Mouse (Mus musculus) forebrain, embryonic 11.5 days (tissue): ENCODE data around the gene Cacna1g. TPM values are rescaled to one million over a fixed set of nuclear protein-coding genes. Genes with fewer than 3 reads are reported as not detected.

Source experiments
- ATAC-seq: fragments of 200-750 bp; cut with Nextera tagmentation; replicated peaks from 2 replicates; pipeline ENCODE4 v1.8.0; 2017; ENCODE audit warnings: moderate TSS enrichment; ENCODE audit not compliant: low FRiP score
- DNase-seq: peaks from one replicate; pipeline ENCODE4 v3.0.0-alpha.2; 2017; ENCODE audit warnings: low spot score
- H3K27ac ChIP-seq: fragments of 300-500 bp; sonication (generic); 2 replicates; pipeline ENCODE4 v1.5.1; 2014; ENCODE audit warnings: low read depth, low read length
- H3K27me3 ChIP-seq: fragments of 300-500 bp; sonication (generic); 2 replicates; pipeline ENCODE4 v1.6.1; 2014; ENCODE audit warnings: mild to moderate bottlenecking, low read length, mixed read lengths; ENCODE audit not compliant: control insufficient read depth, insufficient read depth
- H3K36me3 ChIP-seq: fragments of 300-500 bp; sonication (generic); 2 replicates; pipeline ENCODE4 v1.6.1; 2014; ENCODE audit warnings: mild to moderate bottlenecking, low read length, moderate library complexity, mixed read lengths; ENCODE audit not compliant: control insufficient read depth, insufficient read depth
- H3K4me1 ChIP-seq: fragments of 300-500 bp; sonication (generic); replicated peaks from 2 replicates; pipeline ENCODE4 v1.6.1; 2014; ENCODE audit warnings: low read length, mixed read lengths; ENCODE audit not compliant: control insufficient read depth, insufficient read depth
- H3K4me2 ChIP-seq: fragments of 300-500 bp; sonication (generic); 2 replicates; pipeline ENCODE4 v1.6.1; 2014; ENCODE audit warnings: low read depth, mild to moderate bottlenecking, low read length, moderate library complexity, mixed read lengths; ENCODE audit not compliant: severe bottlenecking
- H3K4me3 ChIP-seq: fragments of 300-500 bp; sonication (generic); 2 replicates; pipeline ENCODE4 v1.5.1; 2014; ENCODE audit warnings: low read depth, low read length
- H3K9ac ChIP-seq: fragments of 300-500 bp; sonication (generic); 2 replicates; pipeline ENCODE4 v1.6.1; 2014; ENCODE audit warnings: low read length
- H3K9me3 ChIP-seq: fragments of 300-500 bp; sonication (generic); 2 replicates; pipeline ENCODE4 v1.6.1; 2016; ENCODE audit warnings: low read length, mixed read lengths; ENCODE audit not compliant: control insufficient read depth
- WGBS: fragments of 180-500 bp; shearing (Covaris S2); extraction: QIAGEN DNeasy Blood & Tissue Kit; methylation state at CpG from one replicate; pipeline ENCODE4 v1.1.7; 2014; 5-methylcytosine and 5-hydroxymethylcytosine counted together
- polyA plus RNA-seq: library from polyadenylated mRNA; unstranded; fragments of >200 nt; fragmentation: Nextera tagmentation; extraction: Ambion mirVana; gene quantifications from 2 replicates; pipeline ENCODE4 v1.2.1, GENCODE M21; 2014

Gene Cacna1g
- polyA plus RNA-seq, 1 experiment from 2014 or later: 17.4 TPM

DNA sequence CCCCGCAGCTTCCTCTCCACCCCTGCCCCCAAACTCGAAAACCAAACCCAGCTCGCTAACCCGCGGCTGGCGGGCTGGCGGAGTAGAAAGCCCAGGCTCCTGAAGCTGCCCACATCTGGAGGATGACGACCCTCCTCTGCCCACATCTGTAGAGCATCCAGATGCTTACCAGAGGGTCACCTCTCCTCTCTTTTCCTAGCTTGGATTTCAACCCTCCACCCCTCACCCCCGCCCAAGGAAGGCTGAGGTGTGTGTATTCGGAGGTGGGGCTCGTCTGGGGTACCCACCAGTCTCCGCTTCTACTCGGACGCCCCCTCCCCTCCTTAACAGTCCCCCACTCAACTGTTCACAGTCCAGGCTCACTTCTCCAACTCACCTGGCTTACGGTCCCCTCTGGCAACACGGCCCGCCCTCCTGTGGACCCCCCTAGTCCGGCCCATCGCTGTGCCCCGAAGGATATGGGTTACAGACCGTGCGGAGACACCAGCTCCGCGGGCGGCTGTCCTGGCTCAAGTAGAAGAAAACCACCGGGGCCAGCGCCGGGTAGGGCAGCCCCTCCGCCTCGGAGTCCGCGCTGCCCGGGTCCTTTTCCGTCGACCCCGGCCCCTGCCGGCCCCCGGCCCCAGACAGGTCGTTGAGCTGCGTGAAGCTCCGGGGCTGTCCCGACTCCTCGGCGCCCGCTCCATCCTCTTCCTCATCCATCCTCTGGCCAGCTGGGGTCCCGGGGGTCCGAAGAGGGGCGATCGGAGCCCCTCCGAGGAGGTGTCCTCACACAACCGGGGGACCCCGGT, 887 bp downstream of the Cacna1g start:
- no peak; the same call in 1 of the 2 replicates for ATAC-seq

DNA sequence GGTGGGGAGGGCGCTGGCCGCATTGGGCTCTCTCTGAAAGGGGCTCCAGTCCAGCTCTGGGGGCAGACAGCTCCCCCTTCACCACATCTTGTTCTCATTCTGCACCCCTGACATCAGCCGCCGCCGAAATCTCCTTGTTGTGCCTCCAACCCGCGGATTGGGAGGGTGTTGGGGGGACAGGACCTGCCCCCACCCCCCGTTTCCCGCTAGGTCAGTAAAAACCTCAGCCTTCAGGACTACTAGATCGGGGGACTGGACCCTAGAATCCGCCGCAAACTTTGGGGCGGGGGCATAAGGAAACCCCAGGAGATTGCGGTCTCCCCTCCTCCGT, 1.4 kb downstream of the Cacna1g start:
- Histone ChIP-seq H3K4me3 (peak overlapping the region; percentile 77), H3K4me1 (peaks cover 29% of the 10 kb centered on the region), H3K27me3 (peaks cover 22% of the 10 kb centered on the region)

More for the DNA sequence above, 887 bp downstream of the Cacna1g start:
- DNase-seq: peak; percentile 76
- Histone ChIP-seq H3K4me3 (peak overlapping the region; percentile 77), H3K4me2 (peak overlapping the region; percentile 100), H3K9ac (peak overlapping the region; percentile 84), H3K4me1 (peaks cover 29% of the 10 kb centered on the region), H3K27me3 (peaks cover 22% of the 10 kb centered on the region), H3K36me3 (no peaks in the 10 kb centered on the region), H3K27ac (peak overlapping the region; percentile 63), H3K9me3 (no peaks in the 10 kb centered on the region)
- WGBS: under 1% methylated on average over 52 of the region's 52 CpGs

DNA sequence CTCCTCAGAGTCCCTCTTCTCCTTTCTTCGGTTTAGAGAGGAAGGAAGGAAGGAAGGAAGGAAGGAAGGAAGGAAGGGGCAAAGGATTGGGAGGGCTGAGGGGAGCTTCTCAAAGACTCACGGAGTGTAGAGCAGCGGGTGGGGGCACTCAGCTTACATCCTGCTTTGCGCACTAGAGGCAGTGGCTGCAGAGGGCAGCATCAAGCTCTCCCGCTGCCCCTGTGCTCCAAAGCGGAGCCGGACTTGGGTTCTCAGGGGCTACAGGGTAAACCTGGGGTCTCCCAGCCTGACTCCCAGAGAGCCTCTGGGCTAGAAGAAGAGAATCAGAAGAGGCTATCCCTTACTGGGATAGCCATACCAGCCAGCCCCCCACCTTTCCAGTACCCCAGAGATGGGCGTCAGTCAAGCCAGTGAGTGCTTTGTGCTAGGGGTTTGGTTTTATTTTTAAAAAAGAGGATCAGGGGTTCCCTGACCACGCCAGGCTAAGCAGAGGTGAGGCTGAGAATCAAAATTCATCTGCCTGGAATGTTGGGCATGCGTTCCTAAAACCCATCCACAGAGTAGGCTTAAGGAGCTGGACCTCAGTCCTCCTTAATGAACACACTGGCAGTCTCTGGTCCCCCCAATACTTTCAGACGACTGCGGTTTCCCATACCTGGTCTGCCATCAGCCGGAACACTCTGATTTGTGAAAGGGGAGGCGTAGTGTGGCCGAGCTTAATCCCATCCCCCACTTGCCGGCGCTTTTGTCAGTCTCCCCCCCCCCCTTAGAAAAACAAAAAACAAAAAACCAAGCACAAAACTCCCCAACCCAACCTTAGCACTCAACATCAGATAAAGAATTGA, 2.0 kb downstream of the Cacna1g start:
- Histone ChIP-seq H3K4me1 (peaks cover 29% of the 10 kb centered on the region), H3K4me3 (peak overlapping the region; percentile 77), H3K9ac (peak overlapping the region; percentile 84), H3K36me3 (no peaks in the 10 kb centered on the region), H3K9me3 (no peaks in the 10 kb centered on the region), H3K27me3 (peaks cover 22% of the 10 kb centered on the region), H3K27ac (no peak overlapping the region), H3K4me2 (peak overlapping the region; percentile 100)
- WGBS: 5% methylated on average over 17 of the region's 17 CpGs
- DNase-seq: no peak
- no peak for ATAC-seq

More for the DNA sequence above, 1.4 kb downstream of the Cacna1g start:
- no peak overlapping the region for H3K27ac ChIP-seq
- DNase-seq (no peak), ATAC-seq (no peak)
- peak overlapping the region; percentile 84 for H3K9ac ChIP-seq
- 0% methylated on average over 15 of the region's 15 CpGs for WGBS
- H3K36me3 ChIP-seq: no peaks in the 10 kb centered on the region
- no peaks in the 10 kb centered on the region for H3K9me3 ChIP-seq
- H3K4me2 ChIP-seq: peak overlapping the region; percentile 100

DNA sequence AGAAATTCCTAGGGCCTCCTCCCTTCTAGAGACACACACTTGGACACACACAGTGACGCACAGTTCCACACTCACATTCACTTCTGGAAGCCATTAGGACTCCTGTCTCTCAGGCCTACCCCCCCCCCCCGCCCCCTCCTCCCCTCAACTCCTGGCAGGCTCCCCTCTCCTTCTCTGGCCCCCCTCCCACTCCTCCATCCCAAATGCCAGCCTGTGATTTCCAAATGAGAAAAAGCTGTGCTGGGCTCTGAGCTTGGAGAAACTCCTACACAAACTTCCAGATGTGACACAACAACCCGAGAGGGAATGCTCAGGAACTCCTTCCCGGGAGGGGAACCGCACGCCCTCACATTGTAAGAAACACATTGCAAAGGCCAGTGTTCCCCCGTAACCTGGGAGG, 3.6 kb downstream of the Cacna1g start:
- ATAC-seq: no peak
- Histone ChIP-seq H3K9me3 (no peaks in the 10 kb centered on the region), H3K4me3 (no peak overlapping the region), H3K27me3 (peaks cover 17% of the 10 kb centered on the region), H3K36me3 (no peaks in the 10 kb centered on the region), H3K27ac (peak overlapping the region; percentile 12; the same call in 1 of the 2 replicates), H3K4me1 (peaks cover 27% of the 10 kb centered on the region), H3K4me2 (no peak overlapping the region), H3K9ac (no peak overlapping the region)
- 26% methylated on average over 7 of the region's 7 CpGs for WGBS
- no peak for DNase-seq

DNA sequence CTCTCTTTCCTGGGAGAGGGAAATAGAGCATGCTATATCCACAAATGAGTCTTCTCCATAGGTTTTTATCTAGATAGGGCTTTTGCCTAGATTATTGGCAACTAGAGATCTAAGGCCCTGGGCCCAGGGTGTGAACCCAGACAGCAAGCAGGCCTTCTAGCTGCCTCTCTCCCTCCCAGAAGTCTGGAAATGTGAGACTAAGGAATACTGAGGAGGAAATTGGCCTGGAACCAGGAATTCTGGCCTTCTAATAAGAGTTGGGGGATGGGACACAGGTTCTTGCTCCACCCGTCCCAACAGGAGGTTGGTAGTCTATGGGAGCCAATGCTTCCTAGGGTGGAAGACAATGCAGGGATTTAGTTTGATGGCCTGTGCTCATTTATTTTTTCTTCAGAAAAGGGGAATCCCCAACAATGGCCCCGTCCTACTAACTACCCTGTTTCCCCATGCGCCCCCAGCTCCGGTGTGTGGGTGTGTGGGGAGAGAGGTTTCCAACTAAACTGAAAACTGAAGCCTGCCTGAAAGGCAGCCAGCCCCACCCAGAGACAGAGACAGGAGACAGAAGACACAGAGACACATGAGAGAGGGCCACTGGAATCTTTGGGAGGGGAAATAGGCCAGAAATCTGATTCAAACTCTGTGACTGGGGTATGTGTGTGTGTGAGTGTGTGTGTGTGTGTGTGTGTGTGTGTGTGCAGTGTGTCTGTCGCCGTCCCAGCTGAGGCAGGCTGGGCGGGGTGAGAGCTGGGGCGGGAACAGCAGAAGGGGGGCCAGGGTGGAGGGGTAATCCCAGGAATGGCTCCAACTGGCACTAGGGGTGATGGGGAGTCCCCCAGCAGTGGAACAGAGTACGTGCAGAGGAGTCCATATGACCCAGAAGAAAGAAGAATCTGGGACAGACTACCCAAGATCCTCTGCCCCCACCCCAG, 4.6 kb downstream of the Cacna1g start:
- 12% methylated on average over 9 of the region's 9 CpGs for WGBS
- H3K9ac ChIP-seq: peak overlapping the region; percentile 33
- no peak for DNase-seq

DNA sequence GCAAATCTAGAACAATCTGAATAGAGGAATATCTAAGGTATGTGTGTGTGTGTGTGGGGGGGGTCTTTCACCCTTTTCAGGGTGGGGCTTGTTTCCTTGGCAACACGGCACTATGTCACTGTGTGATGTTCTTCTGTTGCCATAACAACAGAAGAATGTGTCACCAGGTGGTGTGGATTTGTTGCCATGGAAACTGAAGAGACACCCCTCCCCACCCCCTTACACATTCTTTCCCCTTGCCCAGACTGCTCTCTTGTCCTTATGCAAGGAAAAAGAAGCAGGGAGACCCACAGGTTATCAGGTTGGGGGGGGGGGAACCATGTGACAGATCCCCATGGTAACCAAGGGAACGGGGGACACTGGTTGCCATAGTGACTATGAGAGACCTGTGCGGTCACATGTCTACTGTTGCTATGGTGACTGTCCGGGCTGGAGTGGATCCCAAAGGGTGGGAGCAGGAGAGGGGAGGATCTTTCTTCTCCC, 5.4 kb downstream of the Cacna1g start:
- peak; percentile 88 for DNase-seq
- Histone ChIP-seq H3K27me3 (peaks cover 8% of the 10 kb centered on the region; the same call in 1 of the 2 replicates), H3K27ac (peak overlapping the region; percentile 85), H3K36me3 (no peaks in the 10 kb centered on the region), H3K9ac (no peak overlapping the region), H3K4me3 (no peak overlapping the region), H3K4me1 (peaks cover 31% of the 10 kb centered on the region), H3K4me2 (peak overlapping the region; percentile 6; the same call in 1 of the 2 replicates), H3K9me3 (no peaks in the 10 kb centered on the region)
- peak; percentile 87 for ATAC-seq
- WGBS: 18% methylated on average over 4 of the region's 4 CpGs

More for the DNA sequence above, 4.6 kb downstream of the Cacna1g start:
- no peak overlapping the region for H3K4me3 ChIP-seq
- H3K9me3 ChIP-seq: no peaks in the 10 kb centered on the region
- ATAC-seq: peak; percentile 10
- H3K27me3 ChIP-seq: peaks cover 8% of the 10 kb centered on the region; the same call in 1 of the 2 replicates
- H3K27ac ChIP-seq: peak overlapping the region; percentile 85
- peaks cover 31% of the 10 kb centered on the region for H3K4me1 ChIP-seq
- H3K36me3 ChIP-seq: no peaks in the 10 kb centered on the region
- peak overlapping the region; percentile 6 for H3K4me2 ChIP-seq

DNA sequence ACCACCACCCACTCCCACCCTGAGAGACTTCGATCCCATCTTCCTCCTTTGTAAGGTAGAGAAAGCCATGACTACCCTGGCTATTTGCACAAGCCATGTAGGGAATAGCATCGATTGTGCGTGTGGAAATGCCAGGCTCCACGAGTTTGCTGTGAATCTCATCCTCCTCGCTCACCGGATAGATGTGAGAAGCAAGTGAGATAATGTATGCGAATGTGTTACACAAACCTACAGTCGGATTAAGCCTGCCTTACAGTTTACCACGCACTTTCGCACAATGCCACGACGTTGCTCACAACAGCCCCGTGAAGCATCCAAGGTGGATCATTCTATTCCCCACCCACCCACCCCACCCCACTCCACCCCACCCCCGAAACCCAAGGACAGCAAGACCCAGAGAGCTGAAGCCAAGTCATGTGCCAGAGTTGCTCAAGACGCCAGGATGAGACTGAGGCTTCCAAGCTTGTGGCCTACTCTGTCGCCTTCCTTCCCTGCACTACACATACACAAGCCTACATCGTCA, 7.6 kb downstream of the Cacna1g start:
- DNase-seq: no peak
- no peak overlapping the region for H3K27ac ChIP-seq
- 91% methylated on average over 17 of the region's 17 CpGs for WGBS

More for the DNA sequence above, 7.6 kb downstream of the Cacna1g start:
- Histone ChIP-seq H3K9ac (no peak overlapping the region), H3K27me3 (0 out of 2 replicates have a peak, but pooled peaks cover 2% of the 10 kb centered on the region), H3K4me3 (no peak overlapping the region), H3K36me3 (no peaks in the 10 kb centered on the region), H3K4me2 (no peak overlapping the region), H3K4me1 (peaks cover 23% of the 10 kb centered on the region), H3K9me3 (no peaks in the 10 kb centered on the region)
- ATAC-seq: no peak
